Comparison of ENCODE assay signal across 7 mouse cellular contexts in the genomic region with DNA sequence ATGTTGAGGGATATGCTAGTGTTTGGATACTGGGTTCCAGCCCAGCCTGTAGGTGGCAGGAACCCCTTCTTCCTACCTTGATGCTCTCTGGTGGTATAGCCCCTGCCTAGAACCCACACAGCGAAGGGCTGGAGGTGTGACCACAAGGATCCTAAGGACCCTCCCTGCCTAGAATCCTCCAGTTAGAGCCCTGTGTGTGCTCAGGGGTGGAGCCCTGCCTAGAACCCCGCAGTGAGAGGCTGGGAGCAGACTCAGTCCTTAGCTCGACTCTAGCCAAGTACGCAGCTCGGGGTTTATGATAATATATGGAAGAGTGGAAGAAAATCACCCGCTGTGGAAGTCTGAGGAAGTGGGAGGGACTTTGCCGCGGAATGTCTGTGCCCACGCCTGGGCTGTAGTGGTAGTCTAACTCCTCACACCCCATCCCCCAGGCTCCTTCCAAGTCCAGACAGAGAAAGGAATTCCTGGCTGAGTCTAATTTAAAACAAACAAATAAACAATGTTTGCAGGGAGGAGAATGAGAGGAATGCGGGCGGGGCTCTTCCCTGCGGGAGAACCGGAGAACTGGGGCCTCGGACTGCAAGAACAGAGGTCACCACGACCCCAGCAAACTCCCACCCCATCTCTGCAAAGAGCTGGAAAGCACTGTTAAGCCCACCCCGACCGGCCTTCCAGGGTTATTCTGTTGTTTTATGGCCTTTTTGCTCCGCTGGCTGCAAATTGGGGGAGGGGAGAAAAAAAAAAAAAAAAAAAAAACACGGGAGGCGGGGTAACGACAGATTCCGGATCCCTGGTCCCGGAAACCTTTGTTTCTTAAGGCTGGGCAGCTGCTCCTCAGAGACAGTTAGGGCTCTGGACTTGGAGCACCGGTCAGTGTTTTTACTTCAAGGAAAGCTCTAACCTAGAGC. TPM values are rescaled to one million over a fixed set of nuclear protein-coding genes. Genes with fewer than 3 reads are reported as not detected.
DNase-seq lines count a peak whose midpoint lies in the region; ATAC-seq and TF ChIP-seq lines count a peak whose summit lies in the region.

No protein-coding gene starts in this region.

- H3K4me2 ChIP-seq in hindbrain, embryonic 14.5 days (replicated peaks): peak overlapping the region; percentile 61

- peak overlapping the region; percentile 51 for H3K9ac ChIP-seq in hindbrain, embryonic 14.5 days

- TF ChIP-seq CTCF in Patski (IDR thresholded peaks at IDR 0.05): no peak

- no peaks in the 10 kb centered on the region for H3K9me3 ChIP-seq in hindbrain, embryonic 14.5 days (ENCODE audit: control insufficient read depth, low read length)

- POLR2A ChIA-PET in Patski (lab: Charles Lee): interaction anchor here (0.8 to 1.8 kb wide), 4 partner anchors 13 to 23 kb away, joined by 3 to 10 read pairs (median 4); a partner anchor contains a TSS

- no peaks in the 10 kb centered on the region for H3K79me2 ChIP-seq in macrophage (ENCODE audit: inconsistent target)

- H3K27ac ChIP-seq in hindbrain, embryonic 14.5 days: peak overlapping the region; percentile 36
- peak overlapping the region; percentile 62 for H3K27ac ChIP-seq in macrophage

- no peaks in the 10 kb centered on the region for H3K36me3 ChIP-seq in hindbrain, embryonic 14.5 days (replicated peaks; ENCODE audit: control insufficient read depth, insufficient read depth)
- H3K36me3 ChIP-seq in macrophage (ENCODE audit: inconsistent target): no peaks in the 10 kb centered on the region

- CTCF ChIA-PET in Patski (lab: Charles Lee): interaction anchor here (0.9 to 2.3 kb wide), 6 partner anchors 13 to 85 kb away, joined by 3 to 6 read pairs (median 4); a partner anchor contains a TSS

- H3K4me1 ChIP-seq in hindbrain, embryonic 14.5 days (replicated peaks; ENCODE audit: control insufficient read depth, insufficient read depth, low read length): peaks cover 19% of the 10 kb centered on the region

- WGBS in hindbrain, embryonic 14.5 days: 2% methylated on average over 23 of the region's 24 CpGs
- 2% methylated on average over 20 of the region's 24 CpGs for WGBS in macrophage (ENCODE audit: missing documents)

- DNase-seq in Patski (ENCODE audit: low read depth, low spot score): no peak
- DNase-seq in cerebellum, postnatal 14 days: peak; percentile 69 to 73
- peak; percentile 58 to 76 for DNase-seq in frontal cortex, postnatal 14 days (ENCODE audit: low spot score in 2 of 2)
- DNase-seq in hindbrain, embryonic 14.5 days (ENCODE audit: low spot score): peak; percentile 64
- peak; percentile 53 to 80 for DNase-seq in left cerebral cortex, adult 8-10 months (ENCODE audit: low spot score in 2 of 2)
- DNase-seq in right cerebral cortex, postnatal 36 days (ENCODE audit: low spot score in 2 of 2): peak; percentile 72 to 80

- peak overlapping the region; percentile 29 for H3K4me3 ChIP-seq in hindbrain, embryonic 14.5 days (replicated peaks; ENCODE audit: low read length)
- H3K4me3 ChIP-seq in macrophage (ENCODE audit: inconsistent target): peak overlapping the region; percentile 39

- in situ Hi-C loops in Patski (cut with MboI; ENCODE audit: low pct_unique_long_range_greater_than_20kb): no loop called here

- H3K27me3 ChIP-seq in Patski: no peaks in the 10 kb centered on the region
- H3K27me3 ChIP-seq in hindbrain, embryonic 14.5 days (ENCODE audit: control insufficient read depth, insufficient read depth, low read length): no peaks in the 10 kb centered on the region

- ATAC-seq in Patski: peak; percentile 70
- ATAC-seq in hindbrain, embryonic 14.5 days (ENCODE audit: low FRiP score): peak; percentile 82

RNA-seq across cellular contexts. Expression of a gene that starts 13.3 kb away (rescaled TPM):
- 349 TPM for polyA plus RNA-seq in Patski (2021)
- polyA plus RNA-seq in hindbrain, embryonic 14.5 days (2014; fragmentation: Nextera tagmentation; extraction: Ambion mirVana): 59.5 and 62.6 TPM in 2 replicates
- total RNA-seq in left cerebral cortex, adult 8-10 months (2022): 10 to 100 TPM; 59.3 to 67.3 (median 63.6) TPM
- 100 to 1,000 TPM in 25 of 26 experiments, 10 to 100 TPM in 1; 90.6 to 694 (median 200) TPM for total RNA-seq in macrophage (2018; cell fraction: chromatin; rRNA removed)
- 100 to 1,000 TPM in 23 of 26 experiments, 10 to 100 TPM in 3; 93.6 to 190 (median 119) TPM for total RNA-seq in macrophage (2018; cell fraction: cytosol; rRNA removed)
- 100 to 1,000 TPM in 21 of 26 experiments, 10 to 100 TPM in 5; 84.7 to 316 (median 139) TPM for total RNA-seq in macrophage (2018; cell fraction: nucleus; rRNA removed)
- polyA plus RNA-seq in macrophage (2018): 119 to 188 TPM (median 143 TPM) in 3 replicates

RNA-seq across cellular contexts. Expression of a gene that starts 20.1 kb away (rescaled TPM):
- 0.17 TPM for polyA plus RNA-seq in Patski (2021)
- polyA plus RNA-seq in hindbrain, embryonic 14.5 days (2014; fragmentation: Nextera tagmentation; extraction: Ambion mirVana): 0.08 and 0.74 TPM in 2 replicates
- under 1 TPM; 0.32 to 0.89 (median 0.54) TPM for total RNA-seq in left cerebral cortex, adult 8-10 months (2022)
- 1 to 10 TPM in 8 of 26 experiments, under 1 TPM in 3, not detected in 15; 0.45 to 2.3 (median 1.3) TPM for total RNA-seq in macrophage (2018; cell fraction: chromatin; rRNA removed)
- 1 to 10 TPM in 15 of 26 experiments, under 1 TPM in 11; 0.24 to 6.3 (median 1.8) TPM for total RNA-seq in macrophage (2018; cell fraction: cytosol; rRNA removed)
- total RNA-seq in macrophage (2018; cell fraction: nucleus; rRNA removed): 1 to 10 TPM in 16 of 26 experiments, under 1 TPM in 3, not detected in 7; 0.40 to 5.3 (median 2.0) TPM
- polyA plus RNA-seq in macrophage (2018): 0.23 to 0.95 TPM (median 0.93 TPM) in 3 replicates

RNA-seq across cellular contexts. Expression of a gene that starts 33.4 kb away (rescaled TPM):
- polyA plus RNA-seq in Patski (2021) (7.5 TPM), macrophage (2018) (0.96 to 1.6 TPM (median 1.2 TPM) in 3 replicates)
- 10.1 and 12.8 TPM in 2 replicates for polyA plus RNA-seq in hindbrain, embryonic 14.5 days (2014; fragmentation: Nextera tagmentation; extraction: Ambion mirVana)
- total RNA-seq in left cerebral cortex, adult 8-10 months (2022): 1 to 10 TPM; 2.4 to 3.2 (median 2.7) TPM
- 1 to 10 TPM in 2 of 26 experiments, not detected in 24; 2.3 to 3.4 TPM for total RNA-seq in macrophage (2018; cell fraction: chromatin; rRNA removed)
- total RNA-seq in macrophage (2018; cell fraction: cytosol; rRNA removed): 1 to 10 TPM in 15 of 26 experiments, under 1 TPM in 11; 0.20 to 3.8 (median 1.2) TPM
- 1 to 10 TPM in 3 of 26 experiments, under 1 TPM in 1, not detected in 22; 0.77 to 2.7 (median 1.3) TPM for total RNA-seq in macrophage (2018; cell fraction: nucleus; rRNA removed)

RNA-seq across cellular contexts. Expression of a gene that starts 33.5 kb away (rescaled TPM):
- 34.6 TPM for polyA plus RNA-seq in Patski (2021)
- 288 and 294 TPM in 2 replicates for polyA plus RNA-seq in hindbrain, embryonic 14.5 days (2014; fragmentation: Nextera tagmentation; extraction: Ambion mirVana)
- total RNA-seq in left cerebral cortex, adult 8-10 months (2022): 10 to 100 TPM; 49.7 to 56.0 (median 52.7) TPM
- 1 to 10 TPM in 16 of 26 experiments, under 1 TPM in 6, not detected in 4; 0.39 to 4.6 (median 1.9) TPM for total RNA-seq in macrophage (2018; cell fraction: chromatin; rRNA removed)
- total RNA-seq in macrophage (2018; cell fraction: cytosol; rRNA removed): 1 to 10 TPM in 13 of 26 experiments, under 1 TPM in 13; 0.17 to 3.2 (median 1.0) TPM
- total RNA-seq in macrophage (2018; cell fraction: nucleus; rRNA removed): 1 to 10 TPM in 16 of 26 experiments, under 1 TPM in 8, not detected in 2; 0.17 to 7.0 (median 1.6) TPM
- polyA plus RNA-seq in macrophage (2018): 0.64 to 2.5 TPM (median 1.0 TPM) in 3 replicates

RNA-seq across cellular contexts. Expression of a gene that starts 45.1 kb away (rescaled TPM):
- polyA plus RNA-seq in Patski (2021) (not detected), macrophage (2018) (0.67 to 0.89 TPM in 2 of 3 replicates, not detected in the other)
- 0.47 TPM in 1 of 2 replicates, not detected in the other for polyA plus RNA-seq in hindbrain, embryonic 14.5 days (2014; fragmentation: Nextera tagmentation; extraction: Ambion mirVana)
- not detected for total RNA-seq in left cerebral cortex, adult 8-10 months (2022)
- total RNA-seq in macrophage (2018; cell fraction: chromatin; rRNA removed): not detected
- 1 to 10 TPM in 1 of 26 experiments, under 1 TPM in 11, not detected in 14; 0.27 to 1.2 (median 0.48) TPM for total RNA-seq in macrophage (2018; cell fraction: cytosol; rRNA removed)
- under 1 TPM in 2 of 26 experiments, not detected in 24; 0.66 to 0.88 TPM for total RNA-seq in macrophage (2018; cell fraction: nucleus; rRNA removed)
